Mouse (Mus musculus): ENCODE measurements around the gene Amotl1. TPM values are rescaled to one million over a fixed set of nuclear protein-coding genes. Genes with fewer than 3 reads are reported as not detected.

The Amotl1 gene
- polyA plus RNA-seq, 1 experiment from 2014 or later = 17.8 TPM

DNA sequence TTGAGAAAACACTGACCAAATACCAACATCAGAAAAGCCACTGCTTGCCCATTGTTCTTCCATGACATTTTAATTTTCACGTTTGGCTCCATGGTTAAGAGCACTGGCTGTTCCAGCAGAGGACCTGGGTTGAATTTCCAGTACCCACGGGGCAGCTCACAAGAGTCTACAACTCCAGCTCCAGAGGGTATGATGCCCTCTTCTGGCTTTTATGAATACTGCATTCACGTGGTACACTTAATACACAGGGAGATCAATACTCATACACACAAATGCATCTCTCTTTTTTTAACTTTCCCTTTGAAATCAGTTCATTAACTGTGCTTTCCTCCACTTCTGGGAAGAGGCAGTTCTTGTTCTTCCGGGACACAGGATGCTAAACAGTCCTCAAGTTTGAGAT is 41.4 kb downstream of the Amotl1 start:
- H3K36me3 ChIP-seq (ENCODE audit: control insufficient read depth, insufficient read depth) = 0 out of 2 replicates have a peak, but pooled peaks cover 6% of the 10 kb centered on the region
- no peak overlapping the region for H3K27ac ChIP-seq (ENCODE audit: low read length)
- no peak overlapping the region for H3K4me3 ChIP-seq (ENCODE audit: low read length)
- H3K4me2 ChIP-seq (ENCODE audit: low read depth, low read length) = no peak overlapping the region
- ATAC-seq (replicated peaks; ENCODE audit: extremely low read depth, insufficient read depth, low FRiP score) = no peak
- H3K9me3 ChIP-seq (replicated peaks; ENCODE audit: control insufficient read depth, low read length) = no peaks in the 10 kb centered on the region
- 81% methylated on average over 4 of the region's 4 CpGs for WGBS
- H3K27me3 ChIP-seq (ENCODE audit: control insufficient read depth, insufficient read depth, low read length) = no peaks in the 10 kb centered on the region
- H3K4me1 ChIP-seq (ENCODE audit: control insufficient read depth, insufficient read depth, low read length) = peaks cover 68% of the 10 kb centered on the region
- H3K9ac ChIP-seq (ENCODE audit: low read length) = no peak overlapping the region

DNA sequence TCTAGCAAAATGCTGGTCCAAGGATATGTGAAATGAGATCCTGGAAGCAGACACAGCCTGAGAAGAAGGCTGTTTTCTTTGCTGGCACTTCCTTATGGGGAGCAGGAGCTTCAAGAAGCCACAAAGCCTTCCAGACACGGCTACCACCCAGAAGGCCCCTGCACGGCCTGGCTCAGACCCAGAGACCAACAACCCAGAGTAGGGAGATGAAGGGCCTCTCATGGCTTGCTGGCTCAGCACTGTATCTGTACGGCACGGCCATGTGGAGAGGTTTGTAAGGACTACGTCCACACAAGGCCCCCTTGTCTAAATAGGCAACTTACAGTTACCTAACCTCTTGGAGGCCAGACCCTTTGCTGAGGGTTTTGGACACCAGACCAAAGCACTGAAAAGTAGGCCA is 45.1 kb downstream of the Amotl1 start:
- no peak overlapping the region for H3K4me3 ChIP-seq (ENCODE audit: low read length)
- WGBS = 47% methylated on average over 5 of the region's 5 CpGs
- no peaks in the 10 kb centered on the region for H3K9me3 ChIP-seq (replicated peaks; ENCODE audit: control insufficient read depth, low read length)
- H3K27ac ChIP-seq (ENCODE audit: low read length) = no peak overlapping the region
- H3K9ac ChIP-seq (ENCODE audit: low read length) = no peak overlapping the region
- ATAC-seq (replicated peaks; ENCODE audit: extremely low read depth, insufficient read depth, low FRiP score) = no peak
- H3K4me1 ChIP-seq (ENCODE audit: control insufficient read depth, insufficient read depth, low read length) = peaks cover 64% of the 10 kb centered on the region
- peaks cover 8% of the 10 kb centered on the region for H3K36me3 ChIP-seq (ENCODE audit: control insufficient read depth, insufficient read depth)
- no peaks in the 10 kb centered on the region for H3K27me3 ChIP-seq (ENCODE audit: control insufficient read depth, insufficient read depth, low read length)
- no peak overlapping the region for H3K4me2 ChIP-seq (ENCODE audit: low read depth, low read length)

DNA sequence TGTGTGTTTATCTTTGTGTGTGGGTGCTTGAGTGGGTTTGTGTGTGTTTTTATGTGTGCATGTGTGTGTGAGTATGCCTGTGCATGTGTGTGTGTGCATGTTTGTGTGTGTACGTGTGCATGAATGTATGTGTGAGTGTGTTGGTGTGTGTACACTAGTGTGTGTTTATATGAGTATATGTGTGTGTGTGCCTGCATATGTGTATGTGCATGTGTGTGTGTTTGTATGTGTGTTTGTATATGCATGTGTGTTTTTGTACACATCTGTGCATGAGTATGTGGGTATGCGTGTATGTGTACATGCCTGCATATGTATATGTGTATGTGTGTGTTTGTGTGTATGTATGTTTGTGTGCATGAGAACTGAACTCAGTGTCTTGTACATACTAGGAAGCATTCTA is 46.7 kb downstream of the Amotl1 start:
- Histone ChIP-seq H3K36me3 (ENCODE audit: control insufficient read depth, insufficient read depth) (peaks cover 11% of the 10 kb centered on the region), H3K4me2 (ENCODE audit: low read depth, low read length) (no peak overlapping the region), H3K27me3 (ENCODE audit: control insufficient read depth, insufficient read depth, low read length) (no peaks in the 10 kb centered on the region), H3K9me3 (replicated peaks; ENCODE audit: control insufficient read depth, low read length) (no peaks in the 10 kb centered on the region), H3K4me1 (ENCODE audit: control insufficient read depth, insufficient read depth, low read length) (peaks cover 54% of the 10 kb centered on the region), H3K9ac (ENCODE audit: low read length) (no peak overlapping the region), H3K4me3 (ENCODE audit: low read length) (no peak overlapping the region), H3K27ac (ENCODE audit: low read length) (no peak overlapping the region)
- ATAC-seq (replicated peaks; ENCODE audit: extremely low read depth, insufficient read depth, low FRiP score) = no peak
- 96% methylated on average over 2 of the region's 2 CpGs for WGBS

DNA sequence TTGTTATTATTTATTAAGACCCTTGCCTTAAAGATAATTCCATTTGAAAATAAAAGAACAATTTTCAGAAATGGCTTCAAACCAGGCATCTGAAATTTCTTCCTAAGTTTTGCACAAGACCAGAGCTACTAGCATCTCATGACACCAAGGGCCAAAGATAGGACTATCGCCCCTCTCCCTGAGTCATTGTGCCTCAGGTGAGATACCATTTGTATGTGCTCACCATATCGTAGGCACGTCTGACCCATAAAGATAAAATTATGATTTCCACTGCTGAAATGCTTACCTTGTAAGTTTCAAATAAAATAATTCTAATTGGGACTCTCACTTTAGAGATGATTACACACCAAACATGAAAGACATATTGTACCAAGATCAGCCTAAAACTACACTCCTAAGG is 47.4 kb downstream of the Amotl1 start:
- no peak overlapping the region for H3K4me2 ChIP-seq (ENCODE audit: low read depth, low read length)
- peaks cover 18% of the 10 kb centered on the region for H3K36me3 ChIP-seq (ENCODE audit: control insufficient read depth, insufficient read depth)
- no peaks in the 10 kb centered on the region for H3K9me3 ChIP-seq (replicated peaks; ENCODE audit: control insufficient read depth, low read length)
- WGBS = 63% methylated on average over 3 of the region's 3 CpGs
- H3K27ac ChIP-seq (ENCODE audit: low read length) = peak overlapping the region; percentile 94
- no peak for ATAC-seq (replicated peaks; ENCODE audit: extremely low read depth, insufficient read depth, low FRiP score)
- peaks cover 47% of the 10 kb centered on the region for H3K4me1 ChIP-seq (ENCODE audit: control insufficient read depth, insufficient read depth, low read length)
- H3K27me3 ChIP-seq (ENCODE audit: control insufficient read depth, insufficient read depth, low read length) = no peaks in the 10 kb centered on the region
- H3K9ac ChIP-seq (ENCODE audit: low read length) = no peak overlapping the region
- no peak overlapping the region for H3K4me3 ChIP-seq (ENCODE audit: low read length)

DNA sequence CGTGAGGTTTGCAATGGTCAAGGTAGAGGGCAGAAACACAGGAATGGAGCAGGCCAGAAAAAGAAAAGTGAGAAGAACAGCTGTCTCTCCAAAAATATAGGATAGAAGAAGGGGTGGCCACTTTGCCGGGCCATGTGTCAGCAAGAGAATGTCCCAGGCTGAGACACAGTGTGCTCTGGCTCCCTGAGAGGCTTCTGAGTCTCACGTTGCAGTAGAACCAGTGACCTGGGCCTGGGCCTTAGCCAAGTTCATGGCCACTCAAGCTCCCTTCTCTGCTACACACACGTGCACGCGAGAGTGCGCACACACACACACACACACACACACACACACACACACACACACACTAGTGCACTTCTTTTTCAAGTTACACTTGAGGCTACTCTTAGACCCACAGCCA is 48.0 kb downstream of the Amotl1 start:
- Histone ChIP-seq H3K4me2 (ENCODE audit: low read depth, low read length) (0 out of 2 replicates have a peak overlapping the region, but pooled peaks have one; percentile 23), H3K36me3 (ENCODE audit: control insufficient read depth, insufficient read depth) (peaks cover 23% of the 10 kb centered on the region), H3K4me1 (ENCODE audit: control insufficient read depth, insufficient read depth, low read length) (peaks cover 42% of the 10 kb centered on the region), H3K27me3 (ENCODE audit: control insufficient read depth, insufficient read depth, low read length) (no peaks in the 10 kb centered on the region), H3K27ac (ENCODE audit: low read length) (peak overlapping the region; percentile 94), H3K9ac (ENCODE audit: low read length) (no peak overlapping the region; the same call in 1 of the 2 replicates), H3K4me3 (ENCODE audit: low read length) (no peak overlapping the region), H3K9me3 (replicated peaks; ENCODE audit: control insufficient read depth, low read length) (no peaks in the 10 kb centered on the region)
- ATAC-seq (replicated peaks; ENCODE audit: extremely low read depth, insufficient read depth, low FRiP score) = peak; percentile 76
- WGBS = 50% methylated on average over 7 of the region's 7 CpGs

DNA sequence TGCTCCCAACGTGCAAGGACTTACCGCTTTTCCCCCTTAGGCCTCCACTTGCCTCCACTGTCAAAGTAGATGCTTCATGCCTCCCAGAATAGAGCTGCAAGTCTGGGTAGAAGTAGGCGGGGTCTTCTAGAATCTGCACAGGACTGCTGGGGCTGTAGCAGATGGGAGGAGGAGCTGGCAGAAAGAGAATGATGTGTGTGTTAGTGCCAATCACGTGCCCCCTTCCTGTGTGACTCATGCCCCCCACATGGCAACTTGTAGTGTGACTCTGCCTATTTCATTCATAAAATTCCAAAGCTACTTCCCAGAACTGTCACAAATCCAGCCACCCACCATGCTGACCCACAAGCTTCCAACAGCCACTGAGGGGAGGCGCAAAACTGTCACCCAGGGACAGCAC is 48.4 kb downstream of the Amotl1 start:
- H3K9ac ChIP-seq (ENCODE audit: low read length) = peak overlapping the region; percentile 25; the same call in 1 of the 2 replicates
- peaks cover 27% of the 10 kb centered on the region for H3K36me3 ChIP-seq (ENCODE audit: control insufficient read depth, insufficient read depth)
- 54% methylated on average over 5 of the region's 5 CpGs for WGBS
- H3K4me1 ChIP-seq (ENCODE audit: control insufficient read depth, insufficient read depth, low read length) = peaks cover 41% of the 10 kb centered on the region
- no peak overlapping the region for H3K4me3 ChIP-seq (ENCODE audit: low read length)
- H3K27me3 ChIP-seq (ENCODE audit: control insufficient read depth, insufficient read depth, low read length) = no peaks in the 10 kb centered on the region
- ATAC-seq (replicated peaks; ENCODE audit: extremely low read depth, insufficient read depth, low FRiP score) = peak; percentile 86
- no peaks in the 10 kb centered on the region for H3K9me3 ChIP-seq (replicated peaks; ENCODE audit: control insufficient read depth, low read length)
- H3K4me2 ChIP-seq (ENCODE audit: low read depth, low read length) = peak overlapping the region; percentile 23; the same call in 1 of the 2 replicates
- H3K27ac ChIP-seq (ENCODE audit: low read length) = peak overlapping the region; percentile 94

DNA sequence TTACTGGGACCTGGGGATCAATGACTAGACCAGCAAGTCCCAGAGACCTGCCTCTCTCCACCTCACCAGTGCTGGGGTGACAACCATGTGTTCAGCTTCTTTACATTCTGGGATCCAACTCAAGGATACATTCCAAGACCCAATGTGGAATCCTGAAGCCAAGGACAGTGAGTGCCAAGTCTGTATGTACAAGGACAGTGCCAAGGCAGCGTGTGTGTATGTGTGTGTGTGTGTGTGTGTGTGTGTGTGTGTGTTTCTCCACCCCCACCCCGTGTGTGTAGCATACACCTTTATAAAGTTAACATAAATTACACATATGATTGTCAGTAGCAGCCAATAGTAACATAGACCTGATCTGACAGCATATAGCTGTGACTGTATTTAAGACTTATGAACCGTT is 49.0 kb downstream of the Amotl1 start:
- Histone ChIP-seq H3K36me3 (ENCODE audit: control insufficient read depth, insufficient read depth) (peaks cover 30% of the 10 kb centered on the region), H3K9me3 (replicated peaks; ENCODE audit: control insufficient read depth, low read length) (no peaks in the 10 kb centered on the region), H3K9ac (ENCODE audit: low read length) (0 out of 2 replicates have a peak overlapping the region, but pooled peaks have one; percentile 25), H3K27ac (ENCODE audit: low read length) (peak overlapping the region; percentile 94), H3K4me1 (ENCODE audit: control insufficient read depth, insufficient read depth, low read length) (peaks cover 44% of the 10 kb centered on the region), H3K4me2 (ENCODE audit: low read depth, low read length) (peak overlapping the region; percentile 21; the same call in 1 of the 2 replicates), H3K4me3 (ENCODE audit: low read length) (no peak overlapping the region), H3K27me3 (ENCODE audit: control insufficient read depth, insufficient read depth, low read length) (no peaks in the 10 kb centered on the region)
- 85% methylated on average over 3 of the region's 3 CpGs for WGBS
- ATAC-seq (replicated peaks; ENCODE audit: extremely low read depth, insufficient read depth, low FRiP score) = no peak

DNA sequence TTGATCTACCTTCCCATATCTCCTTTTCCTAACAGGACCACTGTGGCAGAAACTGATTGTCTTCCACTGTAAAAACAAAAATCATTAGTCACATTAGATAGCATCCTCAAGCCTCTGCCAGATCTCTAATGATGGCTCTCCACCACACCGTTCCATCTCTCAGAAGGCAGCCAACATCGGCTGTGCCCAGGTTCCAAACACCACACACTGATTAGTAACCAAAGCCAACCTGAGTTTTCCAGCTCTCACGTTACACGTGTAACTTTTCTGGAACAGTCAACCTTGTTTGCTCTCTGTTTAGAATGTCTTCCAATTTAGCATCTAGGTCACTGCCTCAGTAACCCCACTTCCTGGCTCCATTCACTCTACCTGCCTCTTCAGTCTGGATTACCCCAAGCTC is 51.0 kb downstream of the Amotl1 start:
- Histone ChIP-seq H3K4me1 (ENCODE audit: control insufficient read depth, insufficient read depth, low read length) (peaks cover 43% of the 10 kb centered on the region), H3K27me3 (ENCODE audit: control insufficient read depth, insufficient read depth, low read length) (no peaks in the 10 kb centered on the region), H3K4me2 (ENCODE audit: low read depth, low read length) (no peak overlapping the region), H3K27ac (ENCODE audit: low read length) (no peak overlapping the region), H3K36me3 (ENCODE audit: control insufficient read depth, insufficient read depth) (peaks cover 30% of the 10 kb centered on the region), H3K4me3 (ENCODE audit: low read length) (no peak overlapping the region), H3K9ac (ENCODE audit: low read length) (no peak overlapping the region), H3K9me3 (replicated peaks; ENCODE audit: control insufficient read depth, low read length) (no peaks in the 10 kb centered on the region)
- 81% methylated on average over 4 of the region's 4 CpGs for WGBS
- no peak for ATAC-seq (replicated peaks; ENCODE audit: extremely low read depth, insufficient read depth, low FRiP score)

DNA sequence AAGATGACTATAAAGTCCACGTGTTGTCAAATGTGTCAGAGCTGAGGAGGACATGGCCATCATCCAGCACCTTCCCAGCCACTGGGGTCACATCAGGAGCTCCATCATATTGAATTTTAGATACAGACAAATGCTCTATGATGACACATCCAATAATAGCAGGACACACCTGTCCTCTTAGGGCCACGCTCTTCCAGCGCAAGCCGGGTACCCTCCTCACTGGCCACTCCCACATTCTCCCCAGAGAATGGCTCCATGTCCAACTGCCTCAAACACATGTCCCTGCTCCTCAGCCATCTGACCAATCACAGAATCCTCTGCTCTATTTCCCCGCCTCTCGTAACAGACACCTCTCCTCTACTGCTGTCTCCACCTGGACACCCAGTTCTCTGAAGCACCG is 54.2 kb downstream of the Amotl1 start:
- 72% methylated on average over 7 of the region's 7 CpGs for WGBS
- no peaks in the 10 kb centered on the region for H3K27me3 ChIP-seq (ENCODE audit: control insufficient read depth, insufficient read depth, low read length)
- no peak overlapping the region for H3K9ac ChIP-seq (ENCODE audit: low read length)
- no peak for ATAC-seq (replicated peaks; ENCODE audit: extremely low read depth, insufficient read depth, low FRiP score)
- no peak overlapping the region for H3K27ac ChIP-seq (ENCODE audit: low read length)
- H3K9me3 ChIP-seq (replicated peaks; ENCODE audit: control insufficient read depth, low read length) = no peaks in the 10 kb centered on the region
- H3K4me1 ChIP-seq (ENCODE audit: control insufficient read depth, insufficient read depth, low read length) = peaks cover 25% of the 10 kb centered on the region
- H3K4me2 ChIP-seq (ENCODE audit: low read depth, low read length) = no peak overlapping the region
- H3K36me3 ChIP-seq (ENCODE audit: control insufficient read depth, insufficient read depth) = peaks cover 30% of the 10 kb centered on the region
- H3K4me3 ChIP-seq (ENCODE audit: low read length) = no peak overlapping the region

Data from heart, embryonic 16.5 days (tissue).